Mouse (Mus musculus): ENCODE results near the gene Nudt15.

Gene Nudt15

GRCm38 (mm10) chr14:73473670-73474460 lies 74.2 kb downstream of the Nudt15 start:
- intact Hi-C loops (cut with DNase I): loop anchor here (5.0 to 10.0 kb wide), 2 partner anchors 147 to 359 kb away; partner anchors contain the start of gene Rb1

- intact Hi-C loops (cut with DNase I): loop anchor here (5.0 to 10.0 kb wide), 2 partner anchors 145 to 357 kb away; partner anchors contain the start of gene Rb1
Observed at GRCm38 (mm10) chr14:73472205-73472604, 75.8 kb downstream of the Nudt15 start.

GRCm38 (mm10) chr14:73470593-73470992 lies 77.4 kb downstream of the Nudt15 start:
- intact Hi-C loops (cut with DNase I): loop anchor here (5.0 to 10.0 kb wide), 2 partner anchors 143 to 356 kb away; partner anchors contain the start of gene Rb1

- intact Hi-C loops (cut with DNase I): loop anchor here (5.0 kb wide), 1 partner anchor 97 kb away; no protein-coding TSS in a partner anchor
Observed at GRCm38 (mm10) chr14:73469506-73469905, 78.5 kb downstream of the Nudt15 start.
